Mouse (Mus musculus) naive thymus-derived CD4-positive, alpha-beta T cell, adult 2 months (primary cell): Measurements from ENCODE around the gene Mmp8.

Experiments
- DNase-seq: peaks from one replicate; pipeline ENCODE4 v3.0.0-alpha.2; 2011; ENCODE audit warnings: low read depth

Mmp8 gene

GRCm38 (mm10) chr9:7558221-7559017 is at the start of gene Mmp8:
Gene Mmp8 (plus strand): TSS chr9:7558456.
- DNase-seq, result no peak

- peak; percentile 22 for DNase-seq
Measured at GRCm38 (mm10) chr9:7509619-7510233, 48.5 kb upstream of the Mmp8 start.

GRCm38 (mm10) chr9:7517944-7518571 is 40.2 kb upstream of the Mmp8 start:
- DNase-seq, result no peak

GRCm38 (mm10) chr9:7526255-7526940 is 31.9 kb upstream of the Mmp8 start:
- DNase-seq, result no peak

- no peak for DNase-seq
Measured at GRCm38 (mm10) chr9:7542763-7543162, 15.5 kb upstream of the Mmp8 start.

GRCm38 (mm10) chr9:7544923-7545457 is 13.3 kb upstream of the Mmp8 start:
- no peak for DNase-seq

- DNase-seq, result no peak
Measured at GRCm38 (mm10) chr9:7545471-7545870, 12.8 kb upstream of the Mmp8 start.

GRCm38 (mm10) chr9:7545920-7546319 is 12.3 kb upstream of the Mmp8 start:
- no peak for DNase-seq

- DNase-seq, result no peak
Measured at GRCm38 (mm10) chr9:7551943-7552342, 6.3 kb upstream of the Mmp8 start.

GRCm38 (mm10) chr9:7553536-7553935 is 4.7 kb upstream of the Mmp8 start:
- peak; percentile 11 for DNase-seq

GRCm38 (mm10) chr9:7554382-7554781 is 3.9 kb upstream of the Mmp8 start:
- DNase-seq, result peak; percentile 23

GRCm38 (mm10) chr9:7560026-7560425 is 1.8 kb downstream of the Mmp8 start:
- no peak for DNase-seq

GRCm38 (mm10) chr9:7567376-7567775 is 9.1 kb downstream of the Mmp8 start:
- DNase-seq, result no peak

- no peak for DNase-seq
Measured at GRCm38 (mm10) chr9:7567923-7568322, 9.7 kb downstream of the Mmp8 start.

- no peak for DNase-seq
Measured at GRCm38 (mm10) chr9:7570485-7570884, 12.2 kb downstream of the Mmp8 start.

GRCm38 (mm10) chr9:7571162-7571561 is 12.9 kb downstream of the Mmp8 start, which contains the start of gene Mmp27:
Gene Mmp27 (plus strand): TSS chr9:7571396.
- no peak for DNase-seq

GRCm38 (mm10) chr9:7572188-7572587 is 13.9 kb downstream of the Mmp8 start:
- no peak for DNase-seq

GRCm38 (mm10) chr9:7572663-7573308 is 14.5 kb downstream of the Mmp8 start:
- no peak for DNase-seq

- no peak for DNase-seq
Measured at GRCm38 (mm10) chr9:7575526-7575925, 17.3 kb downstream of the Mmp8 start.

- DNase-seq, result no peak
Measured at GRCm38 (mm10) chr9:7577371-7577770, 19.1 kb downstream of the Mmp8 start.

- no peak for DNase-seq
Measured at GRCm38 (mm10) chr9:7590063-7590462, 31.8 kb downstream of the Mmp8 start.
